Mouse (Mus musculus): ENCODE data around the gene Ccl12.

GRCm38 (mm10) chr11:82078136-82078730 is 23.4 kb upstream of the Ccl12 start:
- TF ChIP-seq EP300 (IDR thresholded peaks at IDR 0.05; ENCODE audit: insufficient read depth, low read depth, low read length) (no peak), CTCF (IDR thresholded peaks at IDR 0.05) (no peak)
